Mouse (Mus musculus) C2C12 (cell line): ENCODE results near the gene Lrch1. TPM values are rescaled to one million over a fixed set of nuclear protein-coding genes. Genes with fewer than 3 reads are reported as not detected.

Experiments
- H3K27me3 ChIP-seq: one replicate; pipeline ENCODE4 v1.6.1; 2011; ENCODE audit not compliant: control insufficient read depth, insufficient read depth, insufficient read length
- H3K36me3 ChIP-seq: one replicate; pipeline ENCODE4 v1.6.1; 2011; ENCODE audit not compliant: control insufficient read depth, insufficient read depth
- H3K4me3 ChIP-seq: one replicate; pipeline ENCODE4 v1.5.1; 2011; ENCODE audit warnings: mild to moderate bottlenecking, control low read depth; ENCODE audit not compliant: poor library complexity, insufficient read depth, severe bottlenecking
- H3K79me2 ChIP-seq: one replicate; pipeline ENCODE4 v1.6.1; 2011; ENCODE audit not compliant: control insufficient read depth, insufficient read depth
- H3K79me3 ChIP-seq: one replicate; pipeline ENCODE4 v1.6.1; 2011; ENCODE audit warnings: low read depth, control low read depth
- H3ac ChIP-seq: one replicate; pipeline ENCODE3; 2011; ENCODE audit warnings: low read depth; ENCODE audit not compliant: control insufficient read depth, insufficient read length
- CEBPB ChIP-seq: IDR thresholded peaks from one replicate; pipeline ENCODE4 v1.6.1; 2011; ENCODE audit warnings: low read depth, mild to moderate bottlenecking, control low read depth, moderate library complexity
- CTCF ChIP-seq: IDR thresholded peaks from one replicate; pipeline ENCODE4 v1.5.1; 2011; ENCODE audit not compliant: control insufficient read depth, insufficient read depth, insufficient read length
- FOSL1 ChIP-seq: IDR thresholded peaks from one replicate; pipeline ENCODE4 v1.8.0; 2011; ENCODE audit warnings: mild to moderate bottlenecking, low read length; ENCODE audit not compliant: poor library complexity, insufficient read depth, severe bottlenecking
- MAX ChIP-seq: IDR thresholded peaks from one replicate; pipeline ENCODE4 v1.6.1; 2011; ENCODE audit warnings: mild to moderate bottlenecking, control low read depth
- MYOD1 ChIP-seq: IDR thresholded peaks from one replicate; pipeline ENCODE4 v1.6.1; 2011; ENCODE audit warnings: low read depth; ENCODE audit not compliant: control insufficient read depth, insufficient read length
- MYOG ChIP-seq: IDR thresholded peaks from one replicate; pipeline ENCODE4 v1.6.1; 2011; ENCODE audit not compliant: control insufficient read depth, insufficient read length; ENCODE audit errors: extremely low read depth
- USF1 ChIP-seq: IDR thresholded peaks from one replicate; pipeline ENCODE4 v1.6.1; 2011; ENCODE audit warnings: low read depth, mild to moderate bottlenecking, control low read depth, moderate library complexity
- polyA plus RNA-seq: library from polyadenylated mRNA; unstranded; fragments of >200 nt; fragmentation: generic; extraction: Trizol; gene quantifications from one replicate; pipeline ENCODE4 v1.2.1, GENCODE M21; 2012; ENCODE audit warnings: missing spikeins

Gene Lrch1
- polyA plus RNA-seq, 1 experiment, result 5.0 TPM

DNA sequence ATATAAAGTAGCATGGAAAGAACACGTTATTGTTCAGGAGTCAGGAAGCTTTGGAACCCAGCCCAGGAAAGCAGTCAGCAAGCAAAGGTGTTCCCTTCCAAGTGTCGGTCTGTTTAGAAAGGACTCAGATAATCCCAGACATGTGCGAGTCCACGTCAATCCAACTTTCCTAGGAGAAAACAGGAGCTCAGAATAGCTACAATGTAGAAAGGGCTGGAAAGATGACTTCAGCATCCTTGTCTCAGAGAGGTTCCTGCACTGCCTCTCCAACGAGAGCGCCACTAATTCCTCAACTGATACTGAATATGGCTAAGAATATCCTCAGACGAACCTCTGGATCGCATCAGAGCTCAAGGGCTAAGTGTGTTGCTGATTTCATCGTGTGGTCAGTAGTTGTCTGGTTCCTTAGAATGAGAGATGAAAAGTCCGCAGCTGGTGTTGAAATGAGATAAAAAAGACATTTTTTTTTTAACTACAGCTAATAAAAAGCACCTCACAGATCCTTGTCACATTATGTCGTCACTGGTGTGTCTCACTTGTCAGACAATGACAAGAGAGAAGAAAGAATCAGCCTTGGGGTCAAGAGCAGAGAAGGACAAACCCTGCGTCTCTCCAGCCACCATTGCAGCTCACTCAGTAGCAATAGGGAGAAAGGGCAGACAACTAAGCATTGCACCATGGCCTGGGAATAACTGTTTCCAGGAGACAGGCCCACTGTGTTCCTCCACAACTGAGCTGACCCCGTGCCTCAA is 47.5 kb downstream of the Lrch1 start:
- Histone ChIP-seq H3K27me3 (no peaks in the 10 kb centered on the region), H3K4me3 (no peak overlapping the region), H3K79me3 (no peaks in the 10 kb centered on the region), H3ac (no peak overlapping the region), H3K79me2 (no peaks in the 10 kb centered on the region), H3K36me3 (no peaks in the 10 kb centered on the region)
- TF ChIP-seq FOSL1, result no peak
- TF ChIP-seq MYOD1, result no peak

DNA sequence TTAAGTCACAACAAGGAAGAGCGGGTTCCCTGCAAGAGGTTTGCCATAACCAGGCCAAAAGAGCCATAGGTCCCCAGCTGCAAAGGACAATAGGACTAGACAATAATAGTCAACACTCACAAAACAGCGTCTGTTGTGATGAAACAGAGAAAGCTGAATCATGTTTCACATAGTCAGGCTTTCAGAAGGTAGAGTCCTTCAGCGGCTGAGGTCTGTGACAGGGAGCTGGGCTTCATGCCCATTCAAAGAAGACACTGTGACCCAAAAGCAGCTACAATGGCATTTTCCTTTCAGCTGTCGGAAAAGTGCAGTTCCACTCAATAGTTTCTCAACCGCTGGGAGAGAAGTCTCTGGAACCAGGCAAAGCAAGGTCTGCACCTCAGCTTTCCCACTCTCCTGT is 48.7 kb downstream of the Lrch1 start:
- no peaks in the 10 kb centered on the region for H3K36me3 ChIP-seq
- no peak overlapping the region for H3K4me3 ChIP-seq
- H3K79me3 ChIP-seq, result no peaks in the 10 kb centered on the region
- no peak overlapping the region for H3ac ChIP-seq
- H3K79me2 ChIP-seq, result no peaks in the 10 kb centered on the region
- no peaks in the 10 kb centered on the region for H3K27me3 ChIP-seq
- TF ChIP-seq FOSL1, result no peak
- TF ChIP-seq MYOD1, result no peak
- TF ChIP-seq CTCF, result no peak
- no peak for TF ChIP-seq CEBPB
- no peak for TF ChIP-seq MAX
- TF ChIP-seq MYOG, result no peak
- no peak for TF ChIP-seq USF1

DNA sequence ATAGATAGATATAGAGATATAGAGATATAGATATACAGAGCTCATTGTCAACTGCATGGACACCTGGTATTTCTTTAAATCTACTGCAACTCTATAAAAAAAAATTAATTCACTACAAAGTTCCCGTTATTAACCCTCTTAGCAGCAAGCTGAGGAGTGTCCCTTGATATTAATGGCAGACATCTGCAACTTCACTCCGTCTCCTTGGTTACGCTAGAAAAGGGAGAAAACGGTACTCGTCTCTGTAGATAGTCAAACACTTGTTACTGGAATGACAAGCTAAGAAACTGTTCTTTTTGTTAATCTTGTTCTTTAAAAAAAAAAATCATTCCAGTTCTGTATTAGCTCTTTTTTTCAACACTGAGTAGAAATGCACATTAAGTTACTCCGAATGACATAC is 54.0 kb downstream of the Lrch1 start:
- H3K79me3 ChIP-seq, result no peaks in the 10 kb centered on the region
- no peaks in the 10 kb centered on the region for H3K79me2 ChIP-seq
- H3K27me3 ChIP-seq, result no peaks in the 10 kb centered on the region
- H3ac ChIP-seq, result no peak overlapping the region
- no peak overlapping the region for H3K4me3 ChIP-seq
- H3K36me3 ChIP-seq, result no peaks in the 10 kb centered on the region
- no peak for TF ChIP-seq MYOG
- TF ChIP-seq MYOD1, result no peak
- TF ChIP-seq CTCF, result no peak
- TF ChIP-seq FOSL1, result no peak
- no peak for TF ChIP-seq MAX
- TF ChIP-seq USF1, result no peak
- TF ChIP-seq CEBPB, result no peak

DNA sequence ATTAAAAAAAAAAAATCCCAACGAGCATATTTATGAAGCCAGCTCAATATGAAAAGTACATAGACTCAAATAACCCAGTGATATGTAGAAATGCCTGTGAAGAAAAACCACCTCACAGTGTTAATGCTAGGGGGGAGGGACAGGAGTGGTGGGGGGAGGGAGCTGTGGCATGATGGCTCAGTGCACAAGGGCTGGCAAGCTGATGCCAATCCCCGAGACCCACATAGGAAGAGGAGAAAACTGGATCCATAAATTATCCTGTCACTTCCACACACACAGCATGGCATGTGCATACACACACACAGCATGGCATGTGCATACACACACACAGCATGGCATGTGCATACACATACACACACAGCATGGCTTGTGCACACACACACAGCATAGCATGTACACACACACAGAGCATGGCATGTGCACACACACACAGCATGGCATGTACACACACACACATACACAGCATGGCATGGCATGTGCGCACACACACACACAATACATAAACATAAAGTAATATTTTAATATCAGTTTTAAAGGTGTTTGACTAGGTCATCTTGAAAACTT is 54.5 kb downstream of the Lrch1 start:
- H3K79me3 ChIP-seq, result no peaks in the 10 kb centered on the region
- H3ac ChIP-seq, result no peak overlapping the region
- no peaks in the 10 kb centered on the region for H3K79me2 ChIP-seq
- H3K4me3 ChIP-seq, result no peak overlapping the region
- TF ChIP-seq MAX (no peak), CTCF (no peak), CEBPB (no peak), FOSL1 (no peak), USF1 (no peak), MYOD1 (no peak), MYOG (no peak)
- H3K27me3 ChIP-seq, result no peaks in the 10 kb centered on the region
- no peaks in the 10 kb centered on the region for H3K36me3 ChIP-seq

DNA sequence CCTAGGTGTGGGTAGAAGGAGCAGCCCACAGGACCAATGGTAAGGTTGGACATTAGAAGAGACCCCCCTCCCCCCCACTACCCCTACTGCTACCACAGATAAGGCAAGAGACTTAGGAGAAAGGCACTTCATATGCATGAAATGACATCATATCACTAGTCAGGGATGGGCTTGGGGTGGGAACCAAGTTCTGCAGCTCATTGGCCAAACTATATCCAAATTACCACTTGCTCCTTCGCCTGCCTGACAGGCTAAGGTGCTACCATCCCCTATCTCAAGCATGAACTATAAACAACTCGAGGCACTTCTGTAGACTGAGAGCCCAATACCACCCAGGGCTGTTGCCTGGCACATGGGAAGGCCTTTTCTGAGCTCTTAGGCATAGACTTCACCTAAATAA is 58.4 kb downstream of the Lrch1 start:
- no peak for TF ChIP-seq MAX
- TF ChIP-seq CTCF, result no peak
- TF ChIP-seq MYOG, result no peak
- TF ChIP-seq FOSL1, result no peak
- TF ChIP-seq MYOD1, result no peak
- no peak for TF ChIP-seq CEBPB
- no peak for TF ChIP-seq USF1
- Histone ChIP-seq H3K27me3 (no peaks in the 10 kb centered on the region), H3K79me2 (no peaks in the 10 kb centered on the region), H3K4me3 (no peak overlapping the region), H3ac (no peak overlapping the region), H3K36me3 (no peaks in the 10 kb centered on the region), H3K79me3 (peaks cover 1% of the 10 kb centered on the region)

DNA sequence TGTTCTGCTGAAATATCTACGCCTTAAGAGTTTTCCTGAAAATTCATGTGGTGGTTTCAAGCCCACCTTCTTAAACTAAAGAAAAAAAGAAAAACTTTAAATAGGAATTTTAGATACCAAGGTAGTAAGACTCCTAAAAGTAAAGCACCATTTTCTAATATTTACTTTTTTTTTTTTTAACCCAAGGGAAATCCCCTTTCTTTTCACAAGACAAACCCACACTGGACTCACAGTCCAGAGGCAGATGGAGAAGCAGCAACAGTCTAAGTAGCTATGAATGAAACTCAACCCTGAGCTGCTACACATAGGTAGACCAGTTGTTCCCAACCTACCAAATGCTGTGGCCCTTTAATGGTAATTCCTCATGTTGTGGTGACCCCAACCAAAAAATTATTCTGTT is 59.6 kb downstream of the Lrch1 start:
- Histone ChIP-seq H3K36me3 (no peaks in the 10 kb centered on the region), H3K79me2 (no peaks in the 10 kb centered on the region), H3K27me3 (no peaks in the 10 kb centered on the region), H3K79me3 (peaks cover 1% of the 10 kb centered on the region), H3ac (no peak overlapping the region), H3K4me3 (no peak overlapping the region)
- TF ChIP-seq MYOD1, result no peak
- TF ChIP-seq MAX, result no peak
